Mouse (Mus musculus): ENCODE results near the gene Klc2.

Klc2 gene

DNA sequence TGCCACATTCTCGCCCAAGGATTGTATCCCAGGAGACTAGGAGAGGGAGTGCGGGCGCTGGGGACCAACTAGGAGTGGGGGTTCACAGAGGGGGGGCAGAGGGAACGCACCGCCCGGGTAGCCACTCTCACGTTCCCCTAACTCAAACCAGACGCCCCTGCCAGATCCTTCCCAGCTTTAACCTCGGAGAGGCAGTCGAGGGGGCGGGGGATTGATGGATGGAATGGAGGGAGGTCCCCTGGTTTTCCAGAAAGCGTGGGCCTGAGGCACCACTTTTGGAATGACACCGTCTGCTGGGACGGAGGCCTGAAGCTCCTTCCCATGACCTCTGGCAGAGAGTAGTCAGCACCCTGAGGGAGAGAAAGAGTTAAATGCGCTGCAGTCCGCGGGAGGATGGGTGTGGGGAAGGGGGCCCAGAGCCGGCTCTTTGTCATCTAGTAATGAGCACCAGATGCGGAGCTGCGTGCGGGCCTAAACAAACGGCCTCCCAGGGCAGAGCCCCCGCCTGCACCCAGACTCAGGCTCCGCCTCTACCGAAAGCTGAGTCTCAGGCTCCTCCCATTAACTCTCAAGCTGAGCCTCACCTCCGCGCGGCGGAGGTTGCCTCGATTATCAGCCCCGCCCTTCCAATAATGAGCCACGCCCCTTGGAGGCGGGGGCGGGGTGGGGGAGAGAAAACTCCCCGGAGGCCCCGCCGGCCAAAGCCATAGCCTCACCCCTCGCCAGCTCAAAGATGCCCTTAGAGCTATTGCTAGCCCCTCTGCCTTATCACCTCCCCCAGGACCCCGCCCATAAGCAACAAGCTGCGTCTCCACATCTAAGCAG lies 46.6 kb downstream of the Klc2 start:
- DNase-seq: no peak

DNA sequence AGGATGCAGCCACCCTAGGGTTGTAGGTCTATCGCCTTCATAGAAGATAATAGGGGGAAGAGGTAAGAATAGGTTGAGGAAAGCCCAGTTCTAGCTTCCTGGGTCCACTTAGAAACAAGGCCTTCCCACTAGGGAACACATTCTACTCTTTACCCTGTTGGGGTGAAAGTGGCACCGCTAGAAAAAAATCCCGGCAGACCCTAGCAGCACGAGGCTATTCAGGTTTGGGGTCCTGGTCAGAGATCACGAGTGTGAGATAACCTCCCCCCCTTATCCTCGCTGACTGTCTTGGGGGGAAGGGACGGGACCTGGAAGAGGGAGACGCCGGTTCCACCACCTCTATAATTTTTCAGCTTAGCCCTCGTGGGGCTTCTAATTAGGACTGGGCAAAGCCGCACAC lies 47.3 kb downstream of the Klc2 start:
- DNase-seq: no peak

DNA sequence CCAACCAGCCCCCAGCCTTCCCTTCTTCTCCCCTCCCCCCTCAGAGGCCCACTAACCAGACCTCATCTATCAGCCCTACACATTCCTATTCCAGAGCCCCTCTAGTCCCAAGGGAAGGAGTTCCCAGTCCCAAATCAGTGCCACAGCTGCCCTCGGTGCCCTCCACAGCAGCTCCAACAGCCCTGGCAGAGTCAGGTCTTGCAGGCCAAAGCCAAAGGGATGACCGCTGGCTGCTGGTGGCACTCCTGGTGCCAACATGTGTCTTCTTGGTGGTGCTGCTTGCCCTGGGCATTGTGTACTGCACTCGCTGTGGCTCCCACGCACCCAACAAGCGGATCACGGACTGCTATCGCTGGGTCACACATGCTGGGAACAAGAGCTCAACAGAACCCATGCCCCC lies 48.4 kb downstream of the Klc2 start:
- no peak for DNase-seq

DNA sequence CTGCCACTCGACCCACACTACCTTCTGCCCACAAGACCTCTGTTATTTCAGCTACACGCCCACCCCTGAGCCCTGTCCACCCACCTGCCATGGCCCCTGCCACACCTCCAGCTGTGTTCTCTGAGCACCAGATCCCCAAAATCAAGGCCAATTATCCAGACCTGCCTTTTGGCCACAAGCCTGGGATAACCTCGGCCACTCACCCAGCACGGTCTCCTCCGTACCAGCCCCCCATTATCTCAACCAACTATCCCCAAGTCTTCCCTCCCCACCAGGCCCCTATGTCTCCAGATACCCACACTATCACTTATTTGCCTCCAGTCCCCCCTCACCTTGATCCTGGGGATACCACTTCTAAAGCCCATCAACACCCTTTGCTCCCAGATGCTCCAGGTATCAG lies 48.9 kb downstream of the Klc2 start:
- no peak for DNase-seq

DNA sequence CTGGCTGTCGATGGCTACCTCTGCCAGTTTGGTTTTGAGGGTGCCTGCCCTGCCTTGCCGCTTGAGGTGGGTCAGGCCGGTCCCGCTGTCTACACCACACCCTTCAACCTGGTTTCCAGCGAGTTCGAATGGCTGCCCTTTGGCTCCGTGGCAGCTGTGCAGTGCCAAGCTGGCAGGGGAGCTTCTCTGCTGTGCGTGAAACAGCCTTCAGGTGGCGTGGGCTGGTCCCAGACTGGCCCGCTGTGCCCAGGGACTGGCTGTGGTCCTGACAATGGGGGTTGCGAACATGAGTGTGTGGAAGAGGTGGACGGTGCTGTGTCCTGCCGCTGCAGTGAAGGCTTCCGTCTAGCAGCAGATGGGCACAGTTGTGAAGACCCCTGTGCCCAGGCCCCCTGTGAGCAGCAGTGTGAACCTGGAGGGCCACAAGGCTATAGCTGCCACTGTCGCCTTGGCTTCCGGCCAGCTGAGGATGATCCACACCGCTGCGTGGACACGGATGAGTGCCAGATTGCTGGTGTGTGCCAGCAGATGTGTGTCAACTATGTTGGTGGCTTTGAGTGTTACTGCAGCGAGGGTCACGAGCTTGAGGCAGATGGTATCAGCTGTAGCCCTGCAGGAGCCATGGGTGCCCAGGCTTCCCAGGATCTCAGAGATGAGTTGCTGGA lies 49.7 kb downstream of the Klc2 start:
- DNase-seq: no peak

DNA sequence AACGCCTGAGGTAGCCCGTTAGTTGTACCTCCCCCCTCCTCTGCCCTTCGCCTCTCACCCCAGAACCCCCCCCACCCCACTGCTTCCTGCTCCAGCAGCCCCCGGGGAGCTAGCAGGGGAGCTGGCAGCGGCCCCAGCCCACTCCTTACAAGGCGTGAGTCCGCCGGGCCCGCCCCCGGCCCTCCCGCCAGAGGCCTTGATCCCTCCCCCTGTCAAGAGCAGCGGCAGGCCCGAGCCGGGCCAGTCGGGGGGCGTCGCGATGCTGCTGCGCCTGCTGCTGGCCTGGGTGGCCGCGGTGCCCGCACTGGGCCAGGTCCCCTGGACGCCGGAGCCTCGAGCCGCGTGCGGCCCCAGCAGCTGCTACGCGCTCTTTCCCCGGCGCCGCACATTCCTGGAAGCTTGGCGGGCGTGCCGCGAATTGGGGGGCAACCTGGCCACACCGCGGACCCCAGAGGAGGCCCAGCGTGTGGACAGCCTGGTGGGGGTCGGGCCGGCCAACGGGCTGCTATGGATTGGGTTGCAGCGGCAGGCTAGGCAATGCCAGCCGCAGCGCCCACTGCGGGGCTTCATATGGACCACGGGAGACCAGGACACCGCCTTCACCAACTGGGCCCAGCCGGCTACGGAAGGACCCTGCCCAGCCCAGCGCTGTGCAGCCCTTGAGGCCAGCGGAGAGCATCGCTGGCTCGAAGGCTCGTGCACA lies 50.3 kb downstream of the Klc2 start, which contains the start of gene Cd248:
TSS of gene Cd248 (plus strand) at position 212 of the 703 bp plus-strand sequence.
- DNase-seq: no peak

DNA sequence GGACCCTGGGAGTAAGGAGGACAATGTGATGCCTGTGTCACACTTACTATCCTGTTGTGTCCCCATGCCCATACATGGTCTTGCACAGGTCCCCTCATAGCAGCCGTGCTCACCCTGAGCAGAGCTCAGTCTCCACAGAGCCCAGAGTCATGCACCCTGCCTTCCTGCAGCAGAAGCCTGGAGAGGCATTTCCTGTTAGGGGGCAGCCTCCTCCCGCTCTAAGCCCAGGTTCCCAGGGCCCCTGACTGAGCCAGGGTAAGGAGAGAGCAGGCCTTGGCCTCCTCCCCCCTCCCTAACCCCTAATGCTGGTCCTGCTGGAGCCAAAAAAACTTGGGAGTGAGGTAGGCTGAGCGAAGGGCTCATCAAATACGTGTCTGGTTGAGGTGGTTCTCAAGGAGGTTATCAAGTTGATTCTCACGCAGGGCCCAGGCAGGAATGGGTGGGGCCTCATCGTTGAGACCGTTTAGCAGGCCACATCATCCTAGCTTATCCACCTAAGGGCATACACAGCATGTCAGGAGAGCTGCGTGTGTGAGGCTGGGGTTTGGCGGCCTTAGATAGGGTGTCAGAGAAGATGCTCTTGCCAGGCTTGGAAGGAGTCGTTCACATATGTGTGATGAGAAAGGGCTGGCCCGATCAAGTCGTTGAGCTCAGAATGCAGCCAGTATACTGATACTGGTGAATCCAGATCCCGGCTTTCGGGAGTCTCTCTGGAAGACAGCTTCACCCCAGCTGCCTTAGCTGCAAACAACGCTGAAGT lies 51.1 kb downstream of the Klc2 start:
- no peak for DNase-seq

DNA sequence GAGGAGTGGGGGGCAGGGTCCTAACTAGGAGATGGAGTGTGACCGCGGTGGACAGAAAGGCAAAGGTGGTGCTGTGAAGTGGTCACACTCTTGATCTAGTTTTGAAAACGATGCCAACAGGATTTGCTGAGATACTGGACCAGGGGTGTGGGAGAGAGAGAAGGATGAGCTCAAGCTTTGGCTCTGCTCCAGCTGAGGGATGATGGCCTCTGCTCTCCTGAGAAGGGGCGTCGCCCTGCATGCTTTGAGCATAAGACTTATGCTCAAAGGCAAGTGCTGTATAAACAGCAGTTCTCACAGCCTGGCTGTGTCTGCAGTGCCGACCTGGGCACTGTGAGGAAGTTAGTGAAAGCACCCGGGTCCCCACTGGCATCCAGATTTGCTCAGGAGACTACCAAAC lies 53.3 kb downstream of the Klc2 start:
- no peak for DNase-seq

DNA sequence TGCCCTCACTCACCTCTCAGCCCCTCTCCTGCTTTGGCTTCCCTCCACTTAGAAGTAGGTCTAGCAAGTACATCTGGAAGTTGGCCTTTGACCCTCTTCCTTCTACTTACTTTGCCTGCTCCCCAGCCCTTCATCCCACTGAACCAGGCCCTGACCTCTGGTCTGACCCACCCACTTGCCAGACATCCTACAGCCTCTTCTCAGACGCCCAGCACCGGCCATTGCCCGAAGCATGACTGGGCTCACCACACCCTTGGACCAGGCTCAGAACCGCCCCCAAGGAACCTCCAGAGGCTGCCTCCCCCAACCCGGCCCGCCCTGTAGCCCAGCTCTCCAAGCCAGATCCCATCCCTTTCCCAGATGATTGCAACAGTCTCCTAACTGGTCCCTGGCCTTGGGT lies 55.9 kb downstream of the Klc2 start:
- no peak for DNase-seq

DNA sequence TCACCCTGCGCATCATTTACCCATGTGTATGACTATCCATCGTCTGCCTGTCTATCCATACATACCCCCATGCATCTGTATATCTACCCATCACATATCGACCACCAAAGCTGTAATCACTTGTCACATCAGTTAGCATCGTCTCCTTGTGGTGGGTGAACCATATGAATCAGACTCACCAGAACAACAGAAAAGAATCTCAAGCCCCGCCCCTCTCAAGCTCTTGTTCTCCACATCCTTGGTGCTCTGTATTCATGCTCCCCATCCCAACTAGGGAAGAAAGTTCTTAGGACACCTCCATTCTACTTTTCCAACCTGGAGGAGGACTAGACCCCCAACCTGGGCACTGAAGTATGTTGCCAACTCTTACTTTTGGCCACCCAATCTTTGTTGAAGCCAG lies 56.3 kb downstream of the Klc2 start:
- DNase-seq: no peak

DNA sequence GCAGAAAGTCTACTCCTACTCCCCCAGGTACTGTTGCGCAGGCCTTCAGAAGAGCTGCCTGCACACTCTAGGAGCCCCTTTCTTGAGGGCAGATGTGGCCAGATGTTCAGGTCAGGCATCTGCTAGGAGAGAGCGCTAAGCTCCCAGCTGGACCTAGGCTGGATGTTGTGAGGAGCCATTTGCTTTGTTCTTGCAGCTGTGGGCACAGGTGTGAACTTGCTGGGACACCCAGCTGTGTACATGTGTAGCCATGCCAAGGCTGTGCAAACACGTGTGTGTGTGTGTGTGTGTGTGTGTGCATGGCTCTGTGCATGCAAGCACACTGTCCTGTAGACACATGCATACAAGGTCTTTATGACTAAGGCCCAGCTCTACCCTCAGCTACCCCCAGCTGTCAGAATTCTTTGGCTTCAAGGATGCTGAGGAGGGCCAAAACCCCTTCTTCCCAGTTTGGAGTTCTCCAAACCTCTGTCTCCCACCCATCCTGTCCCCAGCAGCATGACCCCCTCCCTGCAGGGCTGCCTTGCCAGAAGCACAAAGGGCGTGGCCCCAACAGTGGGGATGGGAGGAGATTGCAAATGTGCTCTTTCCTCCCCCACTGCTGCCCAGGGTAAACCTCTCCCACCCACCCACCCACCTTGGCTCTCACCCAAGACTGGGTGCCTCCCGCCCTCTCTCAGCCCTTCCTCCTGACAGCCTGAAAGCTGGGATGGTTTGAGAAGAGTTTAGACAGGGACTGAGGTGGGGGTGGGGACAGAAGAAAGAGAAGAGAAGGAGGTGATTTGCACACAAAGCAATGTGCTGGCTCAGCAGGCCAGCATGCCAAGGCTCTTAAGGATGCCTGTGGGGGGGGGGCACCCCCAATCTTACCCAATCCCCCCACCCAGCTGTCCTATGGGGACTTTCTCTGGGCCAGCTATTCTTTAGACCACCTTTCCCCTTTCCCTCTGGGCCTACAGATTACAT lies 57.7 kb downstream of the Klc2 start:
- no peak for DNase-seq

DNA sequence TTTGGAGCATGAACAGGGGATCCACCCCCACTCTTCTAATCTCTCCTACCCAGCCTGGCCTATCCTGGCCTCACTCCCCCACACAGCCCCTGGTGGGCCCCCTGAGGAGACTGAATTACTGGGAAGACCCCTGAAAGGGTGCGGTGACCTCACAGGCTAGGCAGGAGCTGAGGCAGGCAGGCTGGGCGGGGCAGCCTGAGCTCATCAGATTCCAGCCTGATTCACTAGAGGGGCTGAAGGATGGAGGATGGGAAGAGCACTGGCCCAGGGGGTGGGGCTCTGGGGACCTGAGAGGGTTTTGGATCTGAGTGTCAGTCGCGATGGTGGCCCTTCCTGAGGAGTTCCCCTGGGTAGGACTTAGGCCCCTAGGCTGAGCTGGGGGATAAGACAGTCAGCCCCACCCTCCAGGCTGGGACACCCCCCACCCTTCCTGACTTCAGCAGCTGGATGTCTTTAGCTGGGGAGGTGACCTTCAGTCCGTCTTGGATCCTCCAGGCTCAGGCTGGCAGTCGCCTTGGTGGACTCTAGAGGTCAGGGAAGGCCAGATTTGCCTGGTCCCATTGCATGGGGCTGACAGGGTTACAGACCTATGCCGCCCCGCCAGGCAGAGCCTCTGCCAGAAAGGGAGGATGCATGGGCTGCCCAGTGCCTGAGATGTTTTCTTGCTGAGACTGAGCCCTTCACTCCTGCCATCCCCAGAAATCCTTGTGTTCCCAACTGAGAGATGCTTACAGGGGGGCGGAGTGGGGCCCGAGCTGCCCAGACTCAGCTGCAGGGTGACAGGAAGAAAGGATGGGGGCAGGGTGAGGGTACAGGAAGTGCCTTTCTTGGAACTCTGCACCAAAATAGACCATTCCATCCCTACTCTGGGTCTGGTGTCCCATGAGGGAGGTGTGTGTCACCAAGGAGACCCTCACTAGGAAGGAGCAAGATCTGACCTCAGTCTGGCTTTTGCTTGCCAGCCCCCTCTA lies 59.3 kb downstream of the Klc2 start:
- DNase-seq: no peak

DNA sequence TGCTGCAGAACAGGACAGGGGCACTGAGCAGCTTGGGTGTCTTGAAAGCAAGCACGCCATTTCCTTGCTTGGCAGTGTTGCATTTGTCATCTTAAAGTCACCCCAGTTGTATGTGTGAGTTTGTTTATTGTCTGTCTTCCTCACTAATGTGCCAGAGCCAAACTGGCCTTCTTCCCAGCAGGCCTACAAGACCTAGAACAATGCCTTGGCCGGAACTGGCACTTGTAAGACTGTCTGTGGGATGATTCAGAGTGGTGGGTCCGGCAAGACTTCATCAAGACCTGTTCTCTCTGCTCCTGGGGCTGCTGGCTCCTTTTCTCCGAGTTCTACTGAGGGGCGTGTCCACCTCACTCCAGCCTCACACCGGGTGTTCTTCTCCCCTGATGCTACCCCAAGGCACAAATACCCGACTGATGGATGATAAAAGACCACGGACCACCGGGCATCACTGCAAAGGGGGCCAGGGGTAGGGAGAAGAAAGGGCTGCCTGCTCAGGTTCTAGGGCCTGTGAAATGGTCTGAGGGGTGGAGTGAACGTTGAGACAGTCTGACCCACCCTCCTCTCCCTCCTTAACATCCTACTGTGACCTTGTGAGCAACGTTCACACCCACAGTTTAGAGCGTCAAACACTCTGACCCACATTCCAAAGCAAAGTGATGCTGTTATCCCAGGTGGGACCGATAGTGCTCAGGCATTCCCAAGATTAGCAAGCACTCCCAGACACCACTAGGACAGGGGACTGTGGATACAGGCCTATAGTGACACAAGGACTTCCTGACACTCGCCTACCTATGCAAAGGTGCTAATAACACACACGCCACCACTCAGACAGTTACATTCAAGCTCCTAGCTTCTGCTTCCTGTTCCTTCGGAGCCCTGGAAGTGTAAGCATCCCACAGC lies 60.2 kb downstream of the Klc2 start:
- no peak for DNase-seq

Measured in right cerebral cortex, postnatal 14 days (tissue).